Mouse (Mus musculus): ENCODE data around the gene Il23r.

GRCm38 (mm10) chr6:67399551-67399950 lies 92.1 kb downstream of the Il23r start:
- TF ChIP-seq POLR2A (IDR thresholded peaks at IDR 0.05; ENCODE audit: extremely low read depth, insufficient read depth, low read length) (no peak), CTCF (IDR thresholded peaks at IDR 0.05; ENCODE audit: low read depth, low read length) (no peak)

Data from liver, adult 2 months (tissue).